Mouse (Mus musculus) ES-E14 (cell line): Measurements from ENCODE around the gene Gm10842. TPM values are rescaled to one million over a fixed set of nuclear protein-coding genes. Genes with fewer than 3 reads are reported as not detected.
A peak's percentile ranks its signal among the peaks of the same experiment; 100 is the strongest.
"Not testable (repeated sequence)": the region's sequence is repeated elsewhere in the genome, so short reads cannot be mapped to it uniquely, and the experiment has no call there.

ENCODE experiments used
- DNase-seq: peaks from one replicate; pipeline ENCODE4 v3.0.0-alpha.2; 2013; ENCODE audit warnings: low read depth, low spot score
- H3K27ac ChIP-seq: 2 replicates; pipeline ENCODE4 v1.5.1; 2012; ENCODE audit warnings: low read depth, mild to moderate bottlenecking, low read length, moderate library complexity, mixed read lengths; ENCODE audit not compliant: poor library complexity, insufficient read depth, severe bottlenecking
- H3K36me3 ChIP-seq: 2 replicates; pipeline ENCODE4 v1.6.1; 2012; ENCODE audit warnings: mild to moderate bottlenecking, low read length, moderate library complexity, mixed read lengths; ENCODE audit not compliant: control insufficient read depth, poor library complexity, insufficient read depth, severe bottlenecking
- H3K4me1 ChIP-seq, 2 experiments: fragments of 150-350 bp in 1 of 2; sonication (generic) in 1 of 2; 2 replicates each; pipeline ENCODE4 v1.6.1; 2012; ENCODE audit warnings: low read length in 2 of 2, mild to moderate bottlenecking in 1 of 2, mixed read lengths in 1 of 2; ENCODE audit not compliant: control insufficient read depth in 2 of 2, insufficient read depth in 2 of 2, poor library complexity in 1 of 2
- H3K4me3 ChIP-seq, 2 experiments: fragments of 150-350 bp in 1 of 2; sonication (generic) in 1 of 2; 2 replicates each; pipeline ENCODE4 v1.5.1; 2012; ENCODE audit warnings: low read length in 2 of 2, low read depth in 1 of 2, mild to moderate bottlenecking in 1 of 2, mixed read lengths in 1 of 2; ENCODE audit not compliant: insufficient read depth in 1 of 2, poor library complexity in 1 of 2, severe bottlenecking in 1 of 2
- H3K9ac ChIP-seq: 2 replicates; pipeline ENCODE4 v1.6.1; 2012; ENCODE audit warnings: low read depth, mild to moderate bottlenecking, low read length, mixed read lengths; ENCODE audit not compliant: poor library complexity, insufficient read depth, severe bottlenecking
- H3K9me3 ChIP-seq: fragments of 150-350 bp; sonication (generic); 2 replicates; pipeline ENCODE4 v1.6.1; 2012; ENCODE audit warnings: low read depth, mild to moderate bottlenecking, low read length; ENCODE audit not compliant: control insufficient read depth, insufficient read depth
- CHD2 ChIP-seq: IDR thresholded peaks from 2 replicates; pipeline ENCODE4 v1.6.1; 2014; ENCODE audit warnings: mild to moderate bottlenecking, low read depth, low read length, inconsistent platforms
- HCFC1 ChIP-seq: IDR thresholded peaks from 2 replicates; pipeline ENCODE4 v1.6.1; 2012; ENCODE audit warnings: low read length, inconsistent platforms, borderline replicate concordance; ENCODE audit not compliant: insufficient read depth
- MAFK ChIP-seq: IDR thresholded peaks from 2 replicates; pipeline ENCODE4 v1.6.1; 2014; ENCODE audit warnings: mild to moderate bottlenecking, low read depth, low read length, inconsistent platforms; ENCODE audit not compliant: insufficient read depth
- ZC3H11A ChIP-seq: IDR thresholded peaks from 2 replicates; pipeline ENCODE4 v1.6.1; 2012; ENCODE audit warnings: low read depth, mild to moderate bottlenecking, inconsistent platforms, low read length, borderline replicate concordance
- ZNF384 ChIP-seq: IDR thresholded peaks from 2 replicates; pipeline ENCODE4 v1.6.1; 2012; ENCODE audit warnings: low read depth, low read length, inconsistent platforms
- in situ Hi-C, 2 experiments: fragments of 600-800 bp; cut with MboI; formaldehyde crosslinking; loops; one replicate each; pipeline ENCODE4 v1.15.1; 2025; ENCODE audit warnings: low sequenced_read_pairs in 2 of 2, inconsistent platforms in 1 of 2; ENCODE audit not compliant: unreplicated experiment in 2 of 2
- total RNA-seq: library from RNA; depleted of rRNA; stranded (reverse); fragments of 300-350 nt; gene quantifications from 2 replicates; pipeline ENCODE4 v1.2.3, GENCODE M21; 2012

The Gm10842 gene
- total RNA-seq, 1 experiment = not detected

- Histone ChIP-seq H3K4me3 (no peak overlapping the region), H3K36me3 (peaks cover 3% of the 10 kb centered on the region; the same call in 1 of the 2 replicates), H3K9ac (no peak overlapping the region), H3K27ac (no peak overlapping the region), H3K4me1 (peaks cover 0 to 4% of the 10 kb centered on the region in 2 experiments; a peak in 1 of 4 replicates), H3K9me3 (no peaks in the 10 kb centered on the region)
- DNase-seq = peak; percentile 71
- TF ChIP-seq HCFC1 (no peak), MAFK (no peak), CHD2 (no peak), ZNF384 (no peak), ZC3H11A (no peak)
- in situ Hi-C loops = no loop called here
These were observed 22.7 kb upstream of the Gm10842 start for GRCm38 (mm10) chr11:105123986-105124385.

DNA sequence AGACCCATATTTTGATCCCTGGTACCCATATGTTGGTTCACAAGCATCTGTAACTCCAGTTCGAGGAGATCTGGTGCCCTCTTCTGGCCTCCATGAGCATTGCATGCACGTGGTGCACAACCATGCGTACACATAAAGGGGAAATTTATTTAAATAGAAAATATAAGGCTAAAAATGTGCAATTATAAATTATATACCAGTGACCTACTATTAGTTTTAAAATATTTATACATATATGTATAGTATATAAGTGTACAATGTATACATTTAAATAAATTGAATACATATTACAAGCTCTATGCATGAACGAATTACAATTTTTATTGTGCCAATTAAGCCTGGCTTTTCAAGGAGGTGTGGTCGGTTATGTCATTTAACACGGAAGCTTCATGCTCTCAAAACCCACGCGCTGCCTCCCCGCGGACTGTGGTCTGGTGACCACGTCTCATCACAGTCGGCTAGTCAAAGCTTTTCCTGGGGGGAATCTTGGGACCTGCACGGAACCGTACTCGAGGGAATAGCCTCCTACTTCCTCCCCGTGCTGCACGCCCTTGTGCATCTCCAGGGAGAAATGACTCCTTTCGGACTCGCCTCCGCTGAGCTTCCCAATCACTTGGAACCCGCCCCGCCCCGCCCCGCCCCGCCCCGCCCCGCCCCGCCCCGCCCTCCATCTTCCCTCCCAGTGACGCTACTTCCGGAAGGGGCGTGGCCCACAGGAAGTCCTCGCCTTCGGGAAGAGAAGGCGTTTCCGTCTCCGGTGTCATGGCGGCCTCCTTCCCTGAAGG lies 20.8 kb upstream of the Gm10842 start, which contains the start of gene Mettl2:
Gene Mettl2 (plus strand): TSS at position 691 of the 785 bp plus-strand sequence.
- peak within 1 kb of the TSS; percentile 94 for H3K9ac ChIP-seq
- in situ Hi-C loops = no loop called here
- DNase-seq = peak; percentile 86
- H3K4me3 ChIP-seq = peak within 1 kb of the TSS; percentile 92 to 99
- H3K27ac ChIP-seq = peak within 1 kb of the TSS; percentile 72
- H3K9me3 ChIP-seq = no peaks in the 10 kb centered on the region
- H3K4me1 ChIP-seq = peaks cover 0 to 4% of the 10 kb centered on the region in 2 experiments; a peak in 1 of 4 replicates
- TF ChIP-seq ZC3H11A (peak; percentile 77), CHD2 (no peak), HCFC1 (0 out of 2 replicates have a peak, but pooled peaks have one; percentile 77), ZNF384 (no peak), MAFK (no peak)
- peaks cover 13% of the 10 kb centered on the region; the same call in 1 of the 2 replicates for H3K36me3 ChIP-seq

- peaks cover 14% of the 10 kb centered on the region for H3K36me3 ChIP-seq
- peak overlapping the region; percentile 92 to 99 for H3K4me3 ChIP-seq
- H3K9me3 ChIP-seq = no peaks in the 10 kb centered on the region
- peaks cover 0 to 4% of the 10 kb centered on the region in 2 experiments; a peak in 1 of 4 replicates for H3K4me1 ChIP-seq
- DNase-seq = no peak
- in situ Hi-C loops = no loop called here
- no peak overlapping the region for H3K27ac ChIP-seq
- TF ChIP-seq ZC3H11A (no peak), ZNF384 (no peak), CHD2 (no peak), MAFK (no peak), HCFC1 (no peak; the same call in none of the 2 replicates)
- peak overlapping the region; percentile 94 for H3K9ac ChIP-seq
These were observed 20.1 kb upstream of the Gm10842 start for GRCm38 (mm10) chr11:105126520-105127029.

DNA sequence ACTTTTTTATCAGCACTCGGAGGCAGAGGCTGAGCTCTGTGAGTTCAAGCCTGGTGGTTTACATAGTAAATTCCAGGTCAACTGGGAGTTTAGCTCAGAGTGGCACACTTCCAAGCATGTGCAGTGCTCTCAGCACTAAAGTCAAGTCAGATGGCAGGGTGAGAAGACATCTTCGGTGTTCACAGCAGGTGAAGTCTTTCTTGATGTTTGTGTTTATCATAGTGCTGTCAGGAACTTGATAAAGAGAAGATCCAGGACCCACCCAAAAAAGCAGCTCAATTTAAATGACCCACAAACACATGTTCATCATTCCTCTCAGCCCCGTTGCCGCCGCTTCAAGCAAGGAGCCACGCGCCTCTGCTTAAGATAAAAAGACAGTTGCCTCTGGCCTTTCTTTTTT lies 11.0 kb upstream of the Gm10842 start:
- H3K36me3 ChIP-seq = peaks cover 63% of the 10 kb centered on the region
- DNase-seq = no peak
- TF ChIP-seq CHD2 = no peak
- no peak for TF ChIP-seq ZC3H11A
- TF ChIP-seq MAFK = no peak
- no peak for TF ChIP-seq HCFC1
- no peak for TF ChIP-seq ZNF384
- no peaks in the 10 kb centered on the region for H3K4me1 ChIP-seq
- H3K9me3 ChIP-seq = no peaks in the 10 kb centered on the region; the same call in 1 of the 2 replicates
- H3K9ac ChIP-seq = no peak overlapping the region
- no peak overlapping the region for H3K27ac ChIP-seq
- in situ Hi-C loops = no loop called here
- no peak overlapping the region for H3K4me3 ChIP-seq

GRCm38 (mm10) chr11:105137255-105137654 lies 9.4 kb upstream of the Gm10842 start:
- H3K4me1 ChIP-seq, H3K9ac ChIP-seq, H3K27ac ChIP-seq, DNase-seq, in situ Hi-C loops, H3K9me3 ChIP-seq, H3K4me3 ChIP-seq: not testable (repeated sequence)
- H3K36me3 ChIP-seq = peaks cover 59% of the 10 kb centered on the region
